In the genomic region with DNA sequence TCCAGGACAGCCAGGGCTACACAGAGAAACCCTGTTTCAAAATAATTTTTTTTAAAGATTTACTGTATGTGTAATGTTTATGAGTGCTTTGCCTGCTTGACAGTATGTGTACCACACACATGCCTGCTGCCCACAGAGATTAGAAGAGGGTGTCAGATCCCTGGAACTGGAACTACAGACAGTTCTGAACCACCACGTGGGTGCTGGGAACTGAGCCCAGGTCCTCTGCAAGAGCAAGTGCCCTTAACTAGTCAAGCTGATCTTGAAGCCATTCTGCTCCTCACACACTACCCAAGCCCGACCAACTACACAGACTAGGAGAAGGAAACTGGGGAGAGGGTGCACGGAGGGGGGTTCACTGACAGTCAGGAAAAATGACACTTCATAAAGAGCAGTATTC, we compare ENCODE assay signal across 21 mouse cellular contexts. TPM values are rescaled to one million over a fixed set of nuclear protein-coding genes. Genes with fewer than 3 reads are reported as not detected.
DNase-seq lines count a peak whose midpoint lies in the region; ATAC-seq and TF ChIP-seq lines count a peak whose summit lies in the region.
"Had no signal": no experiment of that assay in that cellular context is flagged by ENCODE, and none has a peak within 500 bp of the region (broad histone marks: within the 10 kb centered on the region; RNA-seq: fewer than 3 reads in every experiment).

No protein-coding gene starts in this region.

- H3K27ac ChIP-seq in heart, embryonic 11.5 days (ENCODE audit: low read depth, low read length): no peak overlapping the region
- peak overlapping the region; percentile 84; the same call in 1 of the 2 replicates for H3K27ac ChIP-seq in cortical plate, adult 2 months (ENCODE audit: insufficient read depth, low read length)
- H3K27ac ChIP-seq in olfactory bulb, adult 2 months (ENCODE audit: insufficient read depth, low read depth, low read length): peak overlapping the region; percentile 36; the same call in 1 of the 2 replicates
- H3K27ac ChIP-seq: embryonic facial prominence, embryonic 13.5 days; forebrain, embryonic 12.5 days had no signal

- no peak overlapping the region for H3K4me3 ChIP-seq in heart, embryonic 11.5 days (ENCODE audit: low read depth, low read length)
- H3K4me3 ChIP-seq in cortical plate, adult 2 months (ENCODE audit: insufficient read depth, low read length): no peak overlapping the region
- no peak overlapping the region for H3K4me3 ChIP-seq in olfactory bulb, adult 2 months (ENCODE audit: insufficient read depth, low read depth, low read length)
- H3K4me3 ChIP-seq: embryonic facial prominence, embryonic 13.5 days; forebrain, embryonic 12.5 days; hindbrain, embryonic 15.5 days had no signal

- intact Hi-C loops in gastrocnemius, postnatal 14 days (cut with DNase I; ENCODE audit: low total_unique reads): no loop called here

- H3K36me3 ChIP-seq in heart, embryonic 11.5 days (ENCODE audit: control insufficient read depth, insufficient read depth, low read length): peaks cover 20% of the 10 kb centered on the region

- 85% methylated on average over 3 of the region's 3 CpGs for WGBS in heart, embryonic 11.5 days (ENCODE audit: insufficient replicate concordance)
- 72% methylated on average over 3 of the region's 3 CpGs for WGBS in olfactory bulb, adult 2 months

- H3K4me2 ChIP-seq in heart, embryonic 11.5 days: no peak overlapping the region
- H3K4me2 ChIP-seq: embryonic facial prominence, embryonic 13.5 days; forebrain, embryonic 12.5 days; hindbrain, embryonic 15.5 days had no signal

- H3K9me3 ChIP-seq in heart, embryonic 11.5 days (replicated peaks; ENCODE audit: control insufficient read depth, low read length): no peaks in the 10 kb centered on the region
- H3K9me3 ChIP-seq: embryonic facial prominence, embryonic 13.5 days; forebrain, embryonic 12.5 days; hindbrain, embryonic 15.5 days had no signal

- H3K4me1 ChIP-seq in heart, embryonic 11.5 days (ENCODE audit: control insufficient read depth, insufficient read depth, low read length): no peaks in the 10 kb centered on the region
- H3K4me1 ChIP-seq in cortical plate, adult 2 months (ENCODE audit: control insufficient read depth, insufficient read depth, low read length): no peaks in the 10 kb centered on the region
- peaks cover 13% of the 10 kb centered on the region; the same call in 1 of the 2 replicates for H3K4me1 ChIP-seq in olfactory bulb, adult 2 months (ENCODE audit: control insufficient read depth, insufficient read depth, low read length)
- H3K4me1 ChIP-seq: embryonic facial prominence, embryonic 13.5 days; forebrain, embryonic 12.5 days; hindbrain, embryonic 15.5 days had no signal

- no peak for TF ChIP-seq POLR2A in cortical plate, adult 2 months (IDR thresholded peaks at IDR 0.05; ENCODE audit: extremely low read depth, insufficient read depth, low read length)
- no peak for TF ChIP-seq POLR2A in olfactory bulb, adult 2 months (IDR thresholded peaks at IDR 0.05; ENCODE audit: insufficient read depth, low read depth, low read length)

- TF ChIP-seq CTCF in cortical plate, adult 2 months (IDR thresholded peaks at IDR 0.05; ENCODE audit: extremely low read depth, insufficient read depth, low read length): no peak
- TF ChIP-seq CTCF in olfactory bulb, adult 2 months (IDR thresholded peaks at IDR 0.05; ENCODE audit: insufficient read depth, low read depth, low read length): no peak

- no peaks in the 10 kb centered on the region for H3K27me3 ChIP-seq in heart, embryonic 11.5 days (ENCODE audit: control insufficient read depth, insufficient read depth, low read length)
- H3K27me3 ChIP-seq: CH12.LX; embryonic facial prominence, embryonic 13.5 days; forebrain, embryonic 12.5 days; hindbrain, embryonic 15.5 days; Patski had no signal

- no peak overlapping the region for H3K9ac ChIP-seq in heart, embryonic 11.5 days (ENCODE audit: low read depth, low read length)
- H3K9ac ChIP-seq: embryonic facial prominence, embryonic 13.5 days; forebrain, embryonic 12.5 days; hindbrain, embryonic 15.5 days had no signal

- no peak for ATAC-seq in heart, embryonic 11.5 days (replicated peaks; ENCODE audit: insufficient number of reproducible peaks, low FRiP score, low TSS enrichment)
- ATAC-seq: activated CD4-positive, CD25-positive, alpha-beta regulatory T cell, adult 4 months; forebrain, embryonic 16.5 days; Patski had no signal

- peak; percentile 59 for DNase-seq in gastrocnemius, postnatal 14 days
- no peak for DNase-seq in gastrocnemius, postnatal 4 days (ENCODE audit: low spot score in 2 of 2)
- peak; percentile 49 for DNase-seq in heart, adult 8-10 months (ENCODE audit: low spot score)
- no peak for DNase-seq in frontal cortex, postnatal 10 days (ENCODE audit: low spot score in 2 of 2)
- DNase-seq: adrenal gland, postnatal 14 days; cerebellum, adult 11-12 months; cerebellum, adult 9-10 months; cerebellum, postnatal 25 days; heart, postnatal 36 days; kidney, adult 11 months had no signal

RNA-seq across cellular contexts. Expression of gene Asb8, which starts 32.0 kb away (rescaled TPM):
- total RNA-seq in gastrocnemius, postnatal 14 days (2021): 100 to 1,000 TPM; 146 to 157 TPM
- 100 to 1,000 TPM; 148 to 174 TPM for total RNA-seq in gastrocnemius, postnatal 4 days (2021)
- 100 to 1,000 TPM; 116 to 127 (median 119) TPM for total RNA-seq in heart, adult 8-10 months (2022)
- 81.7 and 86.7 TPM in 2 replicates for polyA plus RNA-seq in heart, embryonic 11.5 days (2014; fragmentation: Nextera tagmentation; extraction: Ambion mirVana)
- 66.5 and 69.5 TPM in 2 replicates for polyA plus RNA-seq in cortical plate, adult 2 months (2012; rRNA removed)
- polyA plus RNA-seq in olfactory bulb, adult 2 months (2012; ENCODE audit: insufficient read depth, insufficient read length, low replicate concordance, missing spikeins): not detected in 2 replicates

RNA-seq across cellular contexts. Expression of gene Ccdc184, which starts 33.5 kb away (rescaled TPM):
- total RNA-seq in gastrocnemius, postnatal 14 days (2021): not detected
- total RNA-seq in gastrocnemius, postnatal 4 days (2021): not detected
- total RNA-seq in heart, adult 8-10 months (2022): under 1 TPM; 0.41 to 0.84 (median 0.66) TPM
- 1.2 and 1.3 TPM in 2 replicates for polyA plus RNA-seq in heart, embryonic 11.5 days (2014; fragmentation: Nextera tagmentation; extraction: Ambion mirVana)
- 22.6 and 23.0 TPM in 2 replicates for polyA plus RNA-seq in cortical plate, adult 2 months (2012; rRNA removed)
- polyA plus RNA-seq in olfactory bulb, adult 2 months (2012; ENCODE audit: insufficient read depth, insufficient read length, low replicate concordance, missing spikeins): not detected in 2 replicates
- total RNA-seq: gastrocnemius, adult 8-10 months had no signal
- polyA plus RNA-seq: Patski had no signal

RNA-seq across cellular contexts. Expression of gene Senp1, which starts 39.9 kb away (rescaled TPM):
- 1 to 10 TPM; 6.8 to 7.0 TPM for total RNA-seq in gastrocnemius, postnatal 14 days (2021)
- 10 to 100 TPM; 17.7 to 21.7 TPM for total RNA-seq in gastrocnemius, postnatal 4 days (2021)
- 1 to 10 TPM; 8.4 to 9.5 (median 8.7) TPM for total RNA-seq in heart, adult 8-10 months (2022)
- polyA plus RNA-seq in heart, embryonic 11.5 days (2014; fragmentation: Nextera tagmentation; extraction: Ambion mirVana): 24.3 and 25.1 TPM in 2 replicates
- 10.3 and 10.6 TPM in 2 replicates for polyA plus RNA-seq in cortical plate, adult 2 months (2012; rRNA removed)
- not detected in 2 replicates for polyA plus RNA-seq in olfactory bulb, adult 2 months (2012; ENCODE audit: insufficient read depth, insufficient read length, low replicate concordance, missing spikeins)

RNA-seq across cellular contexts. Expression of gene Pfkm, which starts 41.1 kb away (rescaled TPM):
- total RNA-seq in gastrocnemius, postnatal 14 days (2021): 1,000 to 10,000 TPM; 1,399 to 1,520 TPM
- total RNA-seq in gastrocnemius, postnatal 4 days (2021): 100 to 1,000 TPM; 776 to 786 TPM
- total RNA-seq in heart, adult 8-10 months (2022): 1,000 to 10,000 TPM in 1 of 4 experiments, 100 to 1,000 TPM in 3; 958 to 1,060 (median 998) TPM
- 49.3 and 68.3 TPM in 2 replicates for polyA plus RNA-seq in heart, embryonic 11.5 days (2014; fragmentation: Nextera tagmentation; extraction: Ambion mirVana)
- polyA plus RNA-seq in cortical plate, adult 2 months (2012; rRNA removed): 391 and 405 TPM in 2 replicates
- polyA plus RNA-seq in olfactory bulb, adult 2 months (2012; ENCODE audit: insufficient read depth, insufficient read length, low replicate concordance, missing spikeins): 219 TPM in 1 of 2 replicates, not detected in the other

Comparison
In these comparisons a context has a peak if more than half of its experiments do, and no peak if none do; other contexts are left out.
1. DNase-seq: peak in gastrocnemius, postnatal 14 days (single experiment) and heart, adult 8-10 months (single experiment); none in gastrocnemius, postnatal 4 days (0 of 2) and frontal cortex, postnatal 10 days (0 of 2).